In genomic region chr12:109542011-109542410, GRCm38 (mm10) we compare ENCODE assay signal across 8 mouse cellular contexts. TPM values are rescaled to one million over a fixed set of nuclear protein-coding genes. Genes with fewer than 3 reads are reported as not detected.
DNase-seq lines count a peak whose midpoint lies in the region; ATAC-seq and TF ChIP-seq lines count a peak whose summit lies in the region.

No protein-coding gene starts in this region.

- peak overlapping the region; percentile 77 for H3K9ac ChIP-seq in heart, embryonic 12.5 days
- H3K9ac ChIP-seq in hindbrain, embryonic 13.5 days: peak overlapping the region; percentile 87
- H3K9ac ChIP-seq in midbrain, embryonic 12.5 days (replicated peaks): peak overlapping the region; percentile 67

- DNase-seq in heart, adult 18-20 months: no peak
- DNase-seq in cerebellum, adult 8-10 months: peak; percentile 58
- DNase-seq in spleen, postnatal 10 days (ENCODE audit: low spot score in 2 of 2): no peak

- peaks cover 47% of the 10 kb centered on the region for H3K9me3 ChIP-seq in heart, embryonic 12.5 days (replicated peaks)
- peaks cover 54% of the 10 kb centered on the region for H3K9me3 ChIP-seq in E14TG2a.4 (ENCODE audit: low read length)
- peaks cover 27% of the 10 kb centered on the region for H3K9me3 ChIP-seq in hindbrain, embryonic 13.5 days
- peaks cover 52% of the 10 kb centered on the region for H3K9me3 ChIP-seq in midbrain, embryonic 12.5 days

- no peak for ATAC-seq in heart, embryonic 12.5 days (ENCODE audit: insufficient number of reproducible peaks, low FRiP score)
- no peak for ATAC-seq in hindbrain, embryonic 13.5 days (ENCODE audit: low FRiP score)
- no peak for ATAC-seq in midbrain, embryonic 12.5 days (ENCODE audit: low FRiP score, low read depth)
- ATAC-seq in megakaryocyte progenitor cell, adult 5-6 weeks (replicated peaks; ENCODE audit: poor library complexity): no peak

- H3K27ac ChIP-seq in heart, embryonic 12.5 days (ENCODE audit: poor library complexity, severe bottlenecking): no peak overlapping the region
- H3K27ac ChIP-seq in hindbrain, embryonic 13.5 days: peak overlapping the region; percentile 88
- H3K27ac ChIP-seq in midbrain, embryonic 12.5 days (replicated peaks): 0 out of 2 replicates have a peak overlapping the region, but pooled peaks have one; percentile 4

- peak overlapping the region; percentile 62 for H3K4me3 ChIP-seq in heart, embryonic 12.5 days
- H3K4me3 ChIP-seq in E14TG2a.4 (replicated peaks; ENCODE audit: low read length): peak overlapping the region; percentile 84
- peak overlapping the region; percentile 55 for H3K4me3 ChIP-seq in hindbrain, embryonic 13.5 days
- peak overlapping the region; percentile 48 for H3K4me3 ChIP-seq in midbrain, embryonic 12.5 days

- WGBS in heart, embryonic 12.5 days: 21% methylated on average over 14 of the region's 14 CpGs
- 43% methylated on average over 14 of the region's 14 CpGs for WGBS in hindbrain, embryonic 13.5 days
- WGBS in midbrain, embryonic 12.5 days: 32% methylated on average over 14 of the region's 14 CpGs

- H3K4me2 ChIP-seq in heart, embryonic 12.5 days: peak overlapping the region; percentile 66
- peak overlapping the region; percentile 43 for H3K4me2 ChIP-seq in hindbrain, embryonic 13.5 days
- peak overlapping the region; percentile 50 for H3K4me2 ChIP-seq in midbrain, embryonic 12.5 days (replicated peaks)

- H3K27me3 ChIP-seq in heart, embryonic 12.5 days (replicated peaks): no peaks in the 10 kb centered on the region
- H3K27me3 ChIP-seq in E14TG2a.4 (ENCODE audit: insufficient read depth, low read length): peaks cover 2% of the 10 kb centered on the region
- H3K27me3 ChIP-seq in hindbrain, embryonic 13.5 days: no peaks in the 10 kb centered on the region
- peaks cover 10% of the 10 kb centered on the region for H3K27me3 ChIP-seq in midbrain, embryonic 12.5 days

- no peaks in the 10 kb centered on the region for H3K4me1 ChIP-seq in heart, embryonic 12.5 days (replicated peaks)
- H3K4me1 ChIP-seq in E14TG2a.4 (replicated peaks; ENCODE audit: low read depth, low read length): peaks cover 48% of the 10 kb centered on the region
- peaks cover 18% of the 10 kb centered on the region for H3K4me1 ChIP-seq in hindbrain, embryonic 13.5 days (replicated peaks)
- H3K4me1 ChIP-seq in midbrain, embryonic 12.5 days: peaks cover 17% of the 10 kb centered on the region

- peaks cover 19% of the 10 kb centered on the region for H3K36me3 ChIP-seq in heart, embryonic 12.5 days
- peaks cover 24% of the 10 kb centered on the region for H3K36me3 ChIP-seq in E14TG2a.4 (ENCODE audit: insufficient read depth, low read length)
- peaks cover 23% of the 10 kb centered on the region for H3K36me3 ChIP-seq in hindbrain, embryonic 13.5 days
- H3K36me3 ChIP-seq in midbrain, embryonic 12.5 days: 0 out of 2 replicates have a peak, but pooled peaks cover 7% of the 10 kb centered on the region

- TF ChIP-seq CTCF in E14TG2a.4 (conservative IDR thresholded peaks at IDR 0.05; ENCODE audit: low read length): peak; percentile 21

RNA-seq across cellular contexts. Expression of gene Rtl1, which starts 58.1 kb away (rescaled TPM):
- polyA plus RNA-seq in heart, embryonic 12.5 days (2016; fragmentation: Nextera tagmentation; extraction: Ambion mirVana): 0.34 and 0.54 TPM in 2 replicates
- total RNA-seq in heart, adult 18-20 months (2021): under 1 TPM in 1 of 2 experiments, not detected in 1; 0.05 TPM
- 1.5 and 2.1 TPM in 2 replicates for polyA plus RNA-seq in hindbrain, embryonic 13.5 days (2015; fragmentation: Nextera tagmentation; extraction: Ambion mirVana)
- 1.1 and 1.2 TPM in 2 replicates for polyA plus RNA-seq in midbrain, embryonic 12.5 days (2016; fragmentation: Nextera tagmentation; extraction: Ambion mirVana)
- total RNA-seq in megakaryocyte progenitor cell, adult 5-6 weeks (2015): not detected in 2 replicates
- total RNA-seq in megakaryocyte progenitor cell, adult 5-6 weeks (2017): not detected in 2 replicates
